Mouse (Mus musculus) cerebellum, postnatal 10 days (tissue): Measurements from ENCODE around the gene Zfp787.
A peak's percentile ranks its signal among the peaks of the same experiment; 100 is the strongest.
"Not testable (repeated sequence)": the region's sequence is repeated elsewhere in the genome, so short reads cannot be mapped to it uniquely, and the experiment has no call there.

ENCODE experiments used
- DNase-seq, 2 experiments: peaks; one replicate each; pipeline ENCODE4 v3.0.0; 2021; ENCODE audit warnings: mixed read lengths in 2 of 2

The Zfp787 gene

DNA sequence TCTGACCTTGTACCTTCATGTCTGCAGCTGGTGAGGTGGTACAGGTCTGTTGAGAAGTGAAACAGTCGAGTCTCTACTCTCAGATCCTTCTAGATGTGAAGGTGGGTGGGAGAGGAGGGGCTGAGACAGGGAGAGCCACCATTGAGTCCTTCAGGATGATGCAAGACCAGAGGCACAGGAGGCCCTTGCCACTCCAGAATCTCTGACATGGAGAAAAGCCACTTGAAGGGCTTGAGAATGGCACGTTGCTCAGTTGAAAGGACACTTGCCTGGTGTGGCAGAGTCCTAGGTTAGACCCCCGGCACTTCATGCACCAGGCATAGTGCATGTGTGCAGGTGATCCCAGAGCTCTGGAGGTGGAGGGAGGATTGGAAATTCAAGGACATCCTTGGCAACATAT lies 5.7 kb upstream of the Zfp787 start:
- no peak for DNase-seq

DNA sequence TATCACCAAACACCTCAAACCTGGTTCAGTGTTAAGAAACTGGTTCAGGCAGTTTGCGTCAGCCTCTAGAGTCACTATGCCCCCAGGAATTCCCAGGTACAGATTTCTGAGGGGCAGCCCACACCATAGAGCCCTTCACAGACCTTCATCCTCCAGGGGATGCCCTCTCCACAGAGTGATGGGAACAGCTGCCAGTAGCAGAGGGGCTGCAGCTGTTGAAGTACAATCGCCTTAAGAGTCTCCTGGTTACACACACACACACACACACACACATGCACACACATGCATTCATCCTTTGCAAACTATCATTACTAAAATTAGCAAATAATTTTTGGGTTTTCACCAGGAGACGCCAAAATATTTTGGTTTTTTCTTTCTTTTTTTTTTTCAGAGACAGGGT lies 3.8 kb upstream of the Zfp787 start:
- DNase-seq: no peak

DNA sequence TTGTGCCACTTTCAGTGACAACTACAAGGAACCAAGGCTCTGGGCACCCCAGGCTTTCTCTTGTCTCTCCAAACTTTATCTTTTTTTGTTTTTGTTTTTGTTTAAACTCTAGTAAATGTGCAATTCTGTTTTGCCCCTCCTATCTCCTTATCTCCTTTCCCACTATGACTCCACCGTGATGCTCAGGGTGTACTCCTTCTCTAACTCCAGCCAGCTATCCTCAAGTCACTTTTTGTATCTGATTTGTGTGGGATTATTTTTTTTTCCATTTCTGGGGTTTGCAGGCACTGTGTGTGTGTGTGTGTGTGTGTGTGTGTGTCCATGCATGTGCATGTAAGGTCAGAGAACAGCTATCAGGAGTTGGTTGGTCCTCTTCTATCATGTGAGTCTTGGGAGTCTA lies 1.7 kb upstream of the Zfp787 start:
- no peak for DNase-seq

DNA sequence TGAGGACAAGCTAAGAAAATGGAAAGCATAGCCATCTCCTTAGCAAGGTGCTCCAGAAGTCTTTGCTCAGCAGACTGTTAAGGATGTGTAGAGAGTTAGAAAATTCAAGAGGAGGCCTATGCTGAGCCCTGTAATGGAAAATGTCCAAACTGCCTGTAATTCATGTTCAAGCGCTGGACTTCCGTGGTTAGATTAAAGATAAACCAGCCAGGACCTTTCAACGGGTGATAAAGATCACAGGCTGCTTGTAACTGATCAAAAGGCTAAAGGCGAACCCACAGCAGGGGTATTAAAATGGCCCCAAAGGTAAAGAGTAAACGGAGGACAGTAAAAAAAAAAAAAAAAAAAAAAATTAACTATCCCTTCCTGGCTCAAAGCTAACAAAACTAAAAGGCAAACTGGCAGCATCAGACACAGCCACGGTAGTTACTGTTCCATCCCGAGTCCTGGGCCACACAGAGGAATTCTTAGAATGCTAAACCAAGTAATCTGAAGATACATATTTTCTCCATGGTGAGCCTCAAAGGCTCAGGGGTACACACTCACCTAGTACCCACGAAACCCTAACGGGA lies 1.2 kb upstream of the Zfp787 start:
- no peak for DNase-seq

DNA sequence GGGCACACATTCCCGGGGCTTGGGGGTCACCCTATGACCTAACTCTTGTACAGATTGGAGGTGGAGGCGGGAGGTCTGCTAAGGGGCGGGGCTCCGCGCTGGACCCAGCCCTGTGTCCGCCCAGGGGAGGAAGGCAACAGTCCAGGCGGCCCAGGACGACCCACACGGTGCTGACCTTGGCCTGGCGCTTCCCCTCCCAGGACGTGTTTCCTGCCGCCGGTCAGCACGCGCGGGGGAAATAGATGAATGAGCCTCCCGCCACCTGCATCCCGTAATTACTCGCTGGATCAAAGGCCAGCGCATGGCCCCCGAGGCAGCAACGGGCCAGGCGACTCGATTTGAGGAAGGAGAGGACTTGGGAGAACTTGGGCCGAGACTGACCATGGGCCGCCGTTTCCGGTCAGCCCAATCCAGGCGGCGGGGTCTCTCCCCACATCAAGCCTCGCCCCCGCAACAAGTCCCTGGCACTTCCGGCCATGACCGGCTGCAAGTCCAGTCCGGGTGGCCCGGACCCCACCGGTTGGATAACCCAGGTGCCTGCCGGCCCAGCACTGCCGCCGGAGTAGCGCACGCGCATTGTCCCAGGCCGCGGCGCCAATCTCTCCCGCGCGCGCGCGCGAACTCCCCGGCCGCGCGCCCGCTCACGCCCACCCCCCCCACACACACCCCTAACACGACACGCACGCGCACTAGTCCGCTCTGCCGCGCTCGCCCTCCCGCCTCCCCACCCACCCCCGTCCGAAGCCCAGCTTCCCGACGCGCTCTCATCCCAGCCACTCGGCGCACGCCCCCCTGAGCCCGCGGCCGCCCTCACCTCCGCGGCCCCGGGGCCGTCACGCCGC lies 545 bp downstream of the Zfp787 start:
- peak; percentile 91 to 94 for DNase-seq

DNA sequence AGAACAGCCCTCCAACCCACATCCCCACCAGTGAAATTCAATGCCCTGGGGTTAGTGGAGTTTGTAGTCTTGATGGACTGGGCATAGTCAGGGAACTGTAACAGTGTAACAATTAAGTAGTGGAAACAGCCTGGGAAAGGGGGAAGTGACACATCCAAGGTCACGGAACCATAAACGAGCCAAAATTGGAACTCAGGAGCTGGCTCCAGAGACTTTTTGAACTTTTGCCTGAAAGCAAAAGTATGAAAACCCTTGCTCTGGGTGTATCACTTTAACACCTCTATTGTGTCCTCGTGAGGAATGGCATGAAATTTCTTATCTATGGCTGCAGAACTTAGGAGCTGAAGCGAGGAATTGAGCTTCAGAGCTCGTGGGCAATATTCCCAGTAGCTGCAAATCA lies 1.6 kb downstream of the Zfp787 start:
- DNase-seq: no peak

DNA sequence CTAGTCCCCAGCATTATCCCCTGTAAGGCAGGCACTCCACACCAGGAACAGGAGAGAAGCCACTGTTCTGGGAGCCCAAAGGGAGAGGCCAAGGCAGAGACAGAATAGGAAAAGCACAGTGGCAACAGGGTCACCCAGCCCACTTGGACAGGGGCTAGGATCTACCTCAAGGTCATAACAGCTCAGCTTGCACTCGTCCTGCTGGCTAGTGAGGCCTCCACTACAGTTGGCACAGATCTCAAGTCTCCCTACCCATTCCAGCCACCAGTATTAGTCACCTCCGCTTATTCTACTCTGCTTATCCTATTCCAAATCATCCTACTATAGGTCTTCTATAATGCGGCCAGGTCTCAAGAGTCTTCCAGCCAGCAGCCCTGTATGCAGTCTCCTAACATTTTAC lies 2.7 kb downstream of the Zfp787 start:
- DNase-seq: no peak

DNA sequence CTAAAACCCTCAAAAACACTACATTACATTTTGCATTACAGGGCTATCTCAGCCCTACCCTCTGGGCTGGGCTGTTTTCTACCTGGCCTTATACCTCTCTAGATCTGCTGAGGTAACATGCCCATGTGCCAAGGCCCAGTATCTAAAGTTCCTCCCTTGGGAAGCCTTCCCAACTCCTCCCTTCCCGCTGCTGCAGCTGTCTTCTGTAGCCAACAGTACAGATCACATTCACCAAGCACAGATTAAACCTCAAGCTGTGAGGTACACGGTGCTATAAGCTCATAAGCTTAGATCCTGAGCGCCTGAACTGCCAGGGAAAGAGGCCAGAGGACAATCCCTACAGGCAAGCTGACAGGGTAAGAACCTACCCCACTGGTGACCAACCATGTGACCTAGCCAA lies 3.8 kb downstream of the Zfp787 start:
- DNase-seq: no peak

DNA sequence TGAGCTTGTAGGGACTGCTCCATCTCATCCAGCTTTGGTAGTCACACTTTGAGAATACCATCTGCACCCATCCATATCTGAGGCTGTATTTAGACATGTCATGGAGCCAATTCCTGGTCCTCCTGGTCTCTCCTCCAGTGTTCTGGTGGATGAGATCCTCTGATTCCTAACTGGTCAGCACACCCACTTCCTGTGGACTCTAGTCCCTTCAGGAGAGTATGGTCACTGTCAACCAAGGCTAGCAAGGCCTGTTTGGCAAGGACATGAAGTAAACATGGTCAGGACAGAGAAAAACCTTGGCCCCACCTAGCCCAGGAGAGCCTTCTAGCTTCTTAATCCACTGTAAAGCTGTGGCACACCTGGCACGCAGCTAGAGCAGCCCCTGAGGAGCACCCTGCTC lies 4.5 kb downstream of the Zfp787 start:
- DNase-seq: no peak

DNA sequence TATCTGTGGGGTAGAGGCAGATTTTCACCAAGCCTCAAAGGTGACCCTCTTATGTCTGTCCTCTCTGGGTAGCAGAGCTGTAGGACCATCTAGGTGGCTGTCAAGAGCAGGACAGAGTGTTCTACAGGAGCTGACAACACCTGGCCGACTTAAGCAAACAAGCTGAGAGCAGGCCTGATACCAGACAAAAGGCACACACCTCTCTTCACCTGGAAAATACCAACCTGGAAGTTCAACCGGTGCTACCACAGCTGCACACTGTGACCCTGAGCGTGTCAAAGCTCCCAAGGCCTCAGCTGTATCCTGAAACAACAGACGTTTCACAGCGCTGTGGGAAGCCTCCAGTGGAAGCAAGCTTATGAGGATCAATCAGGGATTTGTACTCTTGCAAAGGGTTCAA lies 8.1 kb downstream of the Zfp787 start:
- no peak for DNase-seq

DNA sequence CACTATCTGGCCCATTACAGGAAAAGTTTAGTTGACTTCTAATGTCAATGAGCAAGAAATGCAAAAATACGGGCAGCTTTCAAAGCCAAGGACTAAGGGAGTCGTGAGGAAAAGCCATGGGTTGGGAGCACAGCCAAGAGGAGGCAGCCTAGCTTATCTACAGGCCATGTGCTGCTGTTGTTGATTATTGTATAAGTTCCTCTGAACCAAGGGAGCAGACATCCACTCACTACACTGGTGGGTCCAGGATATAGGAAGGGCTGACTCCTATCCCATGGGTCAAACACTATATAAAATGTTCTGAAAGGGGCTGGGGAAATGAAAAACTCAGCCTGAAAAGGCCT lies 8.8 kb downstream of the Zfp787 start:
- DNase-seq: peak in 1 of 2 experiments; percentile 35

DNA sequence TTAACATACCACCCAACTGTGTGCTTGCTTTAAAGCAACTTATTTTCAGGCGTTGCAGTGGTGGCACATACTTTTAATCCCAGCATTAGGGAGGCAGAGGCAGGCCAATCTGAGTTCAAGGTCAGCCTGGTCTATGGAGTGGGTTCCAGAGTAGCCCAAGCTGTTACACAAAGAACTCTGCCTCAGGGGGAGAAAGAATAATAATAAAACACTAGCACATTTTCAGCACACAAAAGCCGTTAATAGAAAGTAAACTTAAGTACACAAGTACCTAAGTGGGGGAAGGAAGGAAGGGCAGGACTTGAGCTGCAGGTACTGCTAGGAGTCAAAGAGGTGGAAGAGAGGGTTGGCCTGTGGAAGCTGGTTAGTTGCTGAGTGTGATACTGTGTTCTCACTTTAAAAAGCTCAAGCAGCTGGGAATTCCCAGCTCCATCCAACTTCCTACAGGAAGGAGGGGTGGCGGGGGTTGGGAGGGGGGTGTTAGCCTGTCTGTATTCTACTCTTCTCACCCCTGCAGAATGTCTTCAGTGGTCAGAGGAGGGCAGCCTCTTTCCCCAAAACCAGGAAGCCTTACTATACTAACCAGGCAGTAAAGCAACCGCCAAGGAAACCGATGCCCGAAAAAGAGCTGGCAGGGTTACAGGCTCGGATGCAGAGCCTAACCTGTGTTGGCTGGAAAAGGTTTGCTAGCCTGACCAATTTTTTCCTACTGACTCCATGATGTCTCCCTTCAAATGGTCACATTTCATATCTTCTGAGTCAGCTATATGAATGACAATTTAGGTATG lies 9.4 kb downstream of the Zfp787 start:
- no peak for DNase-seq

DNA sequence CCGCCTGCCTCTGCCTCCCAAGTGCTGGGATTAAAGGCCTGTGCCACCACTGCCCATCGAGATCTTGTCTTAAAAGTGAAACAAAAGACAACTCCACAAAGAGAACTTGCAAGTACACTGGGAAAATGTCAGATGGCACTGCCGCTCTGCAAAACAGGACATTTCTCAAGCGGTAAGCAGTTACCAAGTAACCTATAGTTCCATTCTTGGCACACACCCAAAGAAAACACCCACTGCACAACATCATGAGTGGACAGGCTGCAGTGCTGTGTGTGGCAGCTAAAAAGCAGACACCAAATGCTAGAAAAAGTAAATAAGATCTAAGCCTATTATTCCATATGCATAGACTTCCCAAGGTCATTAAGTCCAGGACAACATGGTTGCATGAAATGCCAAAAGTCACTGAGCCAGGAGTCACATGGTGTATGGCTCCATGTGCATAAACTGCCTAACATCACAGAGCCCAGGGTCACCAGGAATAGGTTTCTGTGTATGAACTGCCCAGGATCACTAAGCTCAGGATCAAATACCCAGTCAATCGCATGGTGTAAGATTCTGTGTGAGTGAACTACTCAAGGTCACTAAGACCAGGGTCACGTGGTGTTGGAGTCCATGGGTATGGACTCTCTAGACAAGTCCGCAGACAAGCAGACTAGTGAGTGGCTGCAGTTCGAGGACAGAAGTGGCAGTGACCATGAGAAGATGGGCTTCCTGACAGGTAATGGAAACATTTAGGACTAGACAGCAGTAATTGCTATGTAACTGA lies 10.2 kb downstream of the Zfp787 start:
- DNase-seq: no peak

DNA sequence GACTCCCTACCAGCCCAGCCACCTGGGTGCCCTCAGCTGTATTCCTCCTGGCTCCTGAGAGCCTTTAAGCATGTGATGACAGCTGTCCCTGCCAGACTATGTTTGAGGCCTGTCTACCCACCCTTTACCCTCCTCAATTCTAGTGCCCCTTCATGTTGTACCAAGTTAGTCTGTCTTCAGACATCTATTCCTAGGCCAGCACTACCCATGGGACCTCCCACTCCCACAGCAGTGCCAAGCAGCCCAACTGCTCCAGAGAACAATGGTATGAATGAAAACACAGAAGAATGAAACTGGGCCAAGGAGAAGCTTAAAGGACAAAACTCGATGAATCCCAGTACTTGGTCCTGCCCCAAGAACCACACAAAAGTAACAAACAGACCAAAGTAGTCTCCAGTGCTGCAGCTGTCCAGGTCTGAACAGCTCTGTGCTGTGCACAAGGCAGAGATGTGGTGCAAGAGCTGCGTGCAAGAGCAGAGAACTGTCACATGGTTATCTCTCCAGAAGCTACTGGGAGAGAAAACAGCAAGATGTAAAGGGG lies 11.7 kb downstream of the Zfp787 start:
- no peak for DNase-seq

DNA sequence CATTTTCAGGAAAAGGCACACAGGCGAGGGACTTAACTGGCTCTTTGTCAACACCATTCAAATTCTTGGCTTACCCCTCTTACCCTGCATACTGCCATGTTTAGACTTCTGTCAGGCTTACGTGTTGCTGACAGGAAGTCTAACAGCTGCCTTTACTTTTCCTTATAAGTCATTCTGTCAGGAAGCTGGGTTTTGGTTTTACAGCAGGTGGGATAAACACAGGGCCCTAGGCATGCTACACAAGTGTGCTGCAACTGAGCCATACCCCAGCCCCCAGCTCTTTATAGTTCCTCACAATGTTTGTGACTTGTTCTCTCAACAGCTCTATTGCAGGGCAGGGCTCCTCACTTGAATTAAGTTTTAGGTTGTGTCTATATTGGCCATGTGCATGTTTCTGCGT lies 16.5 kb downstream of the Zfp787 start:
- no peak for DNase-seq

DNA sequence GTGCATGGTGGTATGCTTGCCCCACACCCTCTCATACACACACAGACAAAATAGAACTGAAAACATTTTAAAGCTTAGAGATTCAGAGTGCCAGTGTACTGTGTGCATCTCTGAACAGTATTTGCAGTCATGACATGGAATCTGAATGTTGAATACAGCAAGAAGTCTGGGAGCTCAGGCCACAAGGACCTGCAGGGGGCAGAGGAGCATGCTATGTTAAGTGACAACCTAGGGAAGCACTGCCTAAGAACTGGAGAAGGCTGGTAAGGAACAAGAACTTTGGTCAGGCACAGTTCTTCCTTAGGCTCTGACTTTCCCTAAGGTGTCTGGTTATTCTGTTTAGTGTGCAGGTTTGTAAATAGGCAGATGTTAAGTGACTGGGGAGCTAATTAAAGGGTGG lies 19.3 kb downstream of the Zfp787 start:
- DNase-seq: no peak

DNA sequence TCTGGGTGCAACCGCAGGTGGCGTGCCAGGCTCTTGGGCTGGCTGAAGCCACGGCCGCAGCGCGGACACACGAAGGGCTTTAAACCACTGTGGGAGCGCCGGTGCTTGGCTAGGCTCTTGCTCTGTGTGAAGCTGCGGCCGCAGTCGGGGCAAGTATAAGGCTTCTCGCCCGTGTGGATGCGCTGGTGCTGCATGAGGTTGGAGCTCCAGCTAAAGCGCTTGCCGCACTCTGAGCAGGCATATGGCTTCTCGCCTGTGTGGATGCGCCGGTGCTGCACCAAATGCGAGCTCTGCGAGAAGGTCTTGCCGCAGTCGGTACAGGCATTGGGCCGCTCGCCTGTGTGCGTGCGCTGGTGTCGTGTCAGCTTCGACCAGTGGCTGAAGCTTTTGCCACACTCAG lies 23.2 kb downstream of the Zfp787 start:
- peak in 1 of 2 experiments; percentile 8 for DNase-seq

DNA sequence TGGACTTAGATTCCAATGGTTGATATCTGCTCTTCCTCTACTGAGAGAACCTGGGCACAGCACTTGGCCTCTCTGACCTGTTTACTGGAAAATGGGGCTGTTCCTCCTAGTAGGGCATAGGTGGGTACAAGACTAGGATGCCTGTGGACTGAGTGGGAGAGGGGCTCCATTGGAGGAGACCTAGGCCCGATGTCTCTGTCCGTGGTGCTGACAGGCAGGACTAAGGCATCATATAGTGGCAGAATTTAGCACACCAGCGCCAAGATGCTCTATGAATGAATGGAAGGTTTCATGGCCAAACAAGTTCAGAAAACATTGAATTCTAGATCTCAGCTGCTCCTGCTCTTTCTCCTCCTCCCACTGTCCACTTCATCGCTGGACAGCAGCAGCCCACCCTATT lies 25.5 kb downstream of the Zfp787 start:
- peak in 1 of 2 experiments; percentile 0 for DNase-seq

DNA sequence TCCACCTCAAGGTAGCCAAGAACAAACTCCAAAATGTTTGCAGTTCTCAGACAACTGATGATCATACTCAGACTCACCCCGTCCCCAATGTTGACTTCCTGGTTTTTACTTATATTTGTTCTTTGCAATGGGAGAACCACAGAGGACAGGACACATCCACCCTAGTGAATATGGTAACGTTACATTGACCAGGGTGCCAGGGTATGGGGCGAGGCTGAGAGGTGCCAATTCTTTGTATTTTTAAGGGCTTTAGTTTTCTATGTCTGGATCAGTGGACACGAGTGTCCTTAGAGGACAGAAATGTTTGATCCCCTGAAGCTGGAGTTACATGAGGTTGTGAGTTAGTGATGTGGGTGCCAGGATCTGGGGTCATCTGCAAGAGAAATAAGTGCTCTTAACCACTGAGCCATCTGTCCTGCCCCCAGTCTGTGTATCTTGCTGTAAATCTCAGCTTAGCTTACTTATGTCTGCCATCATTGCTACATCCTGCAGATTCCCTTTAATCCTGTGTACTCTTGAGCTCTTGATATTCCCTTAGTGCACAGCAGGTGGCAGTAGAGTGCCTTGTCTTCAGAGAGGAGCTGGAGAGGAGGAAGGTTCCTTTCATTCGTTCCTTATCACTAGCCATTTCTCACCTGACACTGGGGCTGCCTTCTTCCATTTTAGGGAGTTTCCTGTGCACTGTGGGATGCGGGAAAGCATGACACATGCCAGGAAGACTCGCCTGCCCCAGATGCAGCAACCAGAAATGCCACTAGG lies 28.9 kb downstream of the Zfp787 start:
- DNase-seq: peak; percentile 87 to 89

DNA sequence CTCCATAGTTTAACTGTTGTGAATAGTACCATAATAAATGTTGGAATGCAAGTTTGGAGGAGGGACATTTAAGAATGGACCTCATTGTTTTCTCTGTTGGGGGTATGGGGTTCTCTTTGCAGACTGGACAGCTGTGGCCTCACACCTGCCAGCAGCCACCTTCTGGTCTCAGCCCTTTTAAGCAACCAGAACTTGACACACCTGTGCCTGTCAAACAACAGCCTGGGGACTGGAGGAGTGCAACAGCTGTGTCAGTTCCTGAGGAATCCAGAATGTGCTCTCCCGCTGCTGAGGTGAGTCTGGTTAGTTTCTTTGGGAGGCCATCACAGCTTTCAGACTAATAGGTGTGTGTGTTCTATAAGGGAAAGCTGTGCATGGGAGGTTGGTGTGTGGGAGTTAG lies 34.7 kb downstream of the Zfp787 start:
- not testable (repeated sequence) for DNase-seq

DNA sequence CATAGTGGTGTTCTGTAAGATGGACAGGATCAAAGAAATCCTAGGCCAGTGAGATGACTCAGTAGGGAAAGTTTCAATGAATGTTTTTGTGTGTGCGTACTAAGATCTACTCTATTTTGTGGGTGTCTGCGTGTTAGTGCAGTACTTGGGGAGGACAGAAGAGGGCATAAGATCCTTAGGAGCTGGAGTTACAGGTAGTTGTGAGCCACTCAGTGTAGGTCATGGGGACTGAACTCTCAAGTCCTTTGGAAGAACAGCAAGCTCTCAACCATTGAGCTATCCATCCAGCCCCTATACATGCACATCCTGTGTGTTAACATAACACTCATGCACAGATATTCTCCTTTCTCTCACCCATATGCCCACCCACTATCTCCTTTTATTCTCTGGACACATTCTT lies 35.7 kb downstream of the Zfp787 start:
- DNase-seq: peak in 1 of 2 experiments; percentile 0

DNA sequence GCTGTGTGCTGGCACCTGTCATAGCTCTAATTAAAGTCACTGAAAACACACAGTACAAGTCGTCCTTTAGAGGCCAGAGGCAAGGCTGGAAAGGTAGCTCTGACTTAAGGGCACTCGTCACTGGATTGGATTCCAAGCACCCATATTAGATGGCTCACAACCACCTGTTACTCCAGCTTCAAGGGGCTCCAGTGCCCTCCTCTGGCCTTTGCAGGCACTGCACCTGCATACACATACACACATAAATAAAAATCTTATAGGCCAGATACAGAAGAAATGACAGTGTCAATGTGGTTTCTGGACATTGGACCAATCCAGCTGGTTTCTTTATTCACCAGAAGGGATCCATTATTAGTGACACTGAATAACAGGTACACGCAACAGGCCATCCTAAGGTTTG lies 36.3 kb downstream of the Zfp787 start:
- DNase-seq: peak in 1 of 2 experiments; percentile 7
